Mouse (Mus musculus) forelimb bud, embryonic 11.5 days (tissue): Measurements from ENCODE around the gene Ttc30a2.

Source experiments
- DNase-seq: peaks from one replicate; pipeline ENCODE4 v3.0.0-alpha.2; 2012; ENCODE audit warnings: low read depth, low spot score

The Ttc30a2 gene

GRCm38 (mm10) chr2:75929786-75930444, 48.1 kb downstream of the Ttc30a2 start:
- DNase-seq: no peak

DNA sequence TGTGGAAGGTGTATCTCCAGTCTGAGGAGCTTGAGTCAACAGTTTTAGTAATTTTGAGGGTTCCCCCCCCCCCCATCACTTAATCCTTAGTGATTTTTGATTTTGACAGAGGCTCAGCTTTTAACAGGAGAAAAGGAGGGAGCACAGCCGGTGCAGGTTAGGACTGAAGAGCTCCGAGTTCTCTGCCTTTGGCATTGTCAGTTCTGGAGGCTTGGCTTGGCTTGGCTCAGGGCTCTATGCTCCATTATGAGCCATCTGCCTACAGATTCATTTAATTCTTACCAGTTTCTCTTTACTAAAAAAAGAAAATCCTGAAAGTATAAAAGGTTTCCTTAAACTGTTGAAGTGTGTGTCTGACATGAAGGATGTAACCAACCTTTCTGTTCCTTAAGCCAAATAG, 48.8 kb downstream of the Ttc30a2 start:
- DNase-seq: no peak

DNA sequence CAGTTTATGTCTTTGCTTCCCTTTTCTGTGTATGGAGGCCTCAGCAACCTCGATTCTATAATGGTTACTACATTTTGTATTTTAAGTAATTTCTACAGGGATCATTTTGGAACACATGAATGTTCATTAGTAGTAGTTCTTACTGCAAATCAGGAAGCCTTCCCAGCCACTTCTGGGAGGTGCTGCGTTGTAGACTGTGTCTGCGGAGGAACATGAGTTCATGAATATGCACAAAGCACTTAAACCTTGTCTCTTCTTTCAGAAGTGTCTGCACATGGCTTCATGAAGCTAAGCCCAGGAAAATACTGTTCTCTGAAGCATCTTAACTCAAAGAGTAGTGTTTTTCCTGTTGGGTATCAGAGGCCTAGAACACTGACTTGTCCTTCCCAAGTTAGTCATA, 50.0 kb downstream of the Ttc30a2 start:
- DNase-seq: no peak

DNA sequence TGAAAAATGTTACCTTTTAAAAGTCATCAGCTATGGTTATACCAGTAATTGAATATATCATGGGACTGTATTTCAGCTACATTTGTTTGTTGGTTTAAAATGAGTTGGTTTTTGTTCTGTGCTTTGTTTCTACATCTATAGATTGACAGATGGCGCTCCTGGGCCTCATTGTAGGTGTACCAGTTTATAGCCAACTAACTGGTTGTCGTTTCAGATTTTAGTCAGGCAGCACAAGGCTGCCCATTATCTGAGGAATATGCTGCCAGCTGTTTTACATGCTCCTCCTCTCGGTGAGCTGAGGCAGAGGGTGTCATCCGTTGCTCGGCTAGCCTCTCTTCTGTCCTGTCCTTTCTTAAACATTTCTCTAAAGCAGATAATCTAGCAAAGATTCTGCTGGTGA, 51.9 kb downstream of the Ttc30a2 start:
- no peak for DNase-seq
